Mouse (Mus musculus) lung, postnatal 14 days (tissue): ENCODE results near the gene S100b.

ENCODE experiments used
- DNase-seq: peaks from one replicate; pipeline ENCODE4 v3.0.0; 2021

Gene S100b

GRCm38 (mm10) chr10:76260358-76261059 is 6.9 kb downstream of the S100b start:
- peak; percentile 32 for DNase-seq

DNA sequence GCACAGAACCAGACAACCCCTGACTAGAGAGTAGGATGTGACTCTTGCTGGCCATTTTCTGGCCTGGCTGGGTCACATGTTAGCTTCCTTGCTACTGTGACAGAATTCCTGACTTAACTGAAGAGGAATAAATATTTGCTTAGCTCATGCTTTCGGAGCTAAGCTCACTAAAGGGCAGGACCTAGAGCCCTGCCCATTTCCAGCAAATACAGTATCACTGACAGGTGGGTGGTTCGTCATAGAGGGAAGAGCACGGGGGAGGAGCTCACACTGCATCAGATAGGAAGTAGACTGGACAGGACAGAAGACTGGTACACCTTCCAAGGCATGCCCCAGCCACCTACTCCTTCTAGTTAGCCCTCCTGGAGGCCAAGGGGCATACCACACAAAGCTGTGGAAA is 7.8 kb downstream of the S100b start:
- DNase-seq = no peak

GRCm38 (mm10) chr10:76262431-76262830 is 8.8 kb downstream of the S100b start:
- DNase-seq = no peak

DNA sequence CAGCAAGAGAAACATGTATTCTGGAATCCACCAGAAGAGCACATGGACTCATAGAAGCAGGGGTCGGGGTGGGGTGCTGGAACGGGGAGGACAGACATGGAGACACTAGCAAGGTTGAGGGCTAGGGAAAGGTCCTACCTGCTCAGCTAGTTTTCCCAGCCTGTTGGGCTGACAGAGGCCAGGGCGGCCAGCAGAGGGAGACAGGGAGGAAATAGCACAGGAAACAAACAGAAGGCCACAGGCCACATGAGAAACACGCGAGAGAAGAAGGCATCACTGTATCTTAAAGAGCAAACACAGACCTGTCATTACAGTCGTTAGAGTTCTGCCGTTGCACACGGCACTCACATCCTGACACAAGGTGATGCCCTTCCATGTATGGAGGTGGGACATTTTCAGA is 17.6 kb downstream of the S100b start:
- peak; percentile 57 for DNase-seq

- DNase-seq = no peak
These were observed 21.6 kb downstream of the S100b start for GRCm38 (mm10) chr10:76275256-76275655.

DNA sequence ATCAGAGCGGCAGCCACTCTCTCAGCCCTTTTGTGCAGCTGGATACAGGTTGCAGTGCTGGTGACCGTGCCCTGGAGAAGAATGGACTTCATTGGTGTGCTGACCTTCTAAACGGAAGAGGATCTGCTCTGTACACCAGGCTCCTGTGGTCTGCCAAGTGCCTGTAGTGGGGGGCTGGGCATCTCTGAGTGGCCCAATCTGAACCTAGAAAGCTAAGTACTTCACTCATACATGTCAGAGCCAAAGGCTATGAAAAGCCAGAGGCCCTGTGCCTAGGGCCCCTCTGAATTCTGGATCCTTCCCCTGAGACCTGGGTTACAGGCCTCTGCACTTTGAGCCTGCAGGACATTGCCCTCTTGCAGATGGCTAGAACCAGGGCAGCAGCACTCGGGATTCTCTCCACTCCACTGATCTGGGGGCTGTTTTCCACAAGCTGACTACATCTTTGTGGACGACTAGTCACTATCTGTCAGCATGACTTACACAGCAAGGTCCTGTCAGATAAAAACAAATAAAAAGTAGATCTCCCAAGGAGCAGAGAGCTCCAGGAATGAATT is 25.0 kb downstream of the S100b start:
- DNase-seq = no peak

DNA sequence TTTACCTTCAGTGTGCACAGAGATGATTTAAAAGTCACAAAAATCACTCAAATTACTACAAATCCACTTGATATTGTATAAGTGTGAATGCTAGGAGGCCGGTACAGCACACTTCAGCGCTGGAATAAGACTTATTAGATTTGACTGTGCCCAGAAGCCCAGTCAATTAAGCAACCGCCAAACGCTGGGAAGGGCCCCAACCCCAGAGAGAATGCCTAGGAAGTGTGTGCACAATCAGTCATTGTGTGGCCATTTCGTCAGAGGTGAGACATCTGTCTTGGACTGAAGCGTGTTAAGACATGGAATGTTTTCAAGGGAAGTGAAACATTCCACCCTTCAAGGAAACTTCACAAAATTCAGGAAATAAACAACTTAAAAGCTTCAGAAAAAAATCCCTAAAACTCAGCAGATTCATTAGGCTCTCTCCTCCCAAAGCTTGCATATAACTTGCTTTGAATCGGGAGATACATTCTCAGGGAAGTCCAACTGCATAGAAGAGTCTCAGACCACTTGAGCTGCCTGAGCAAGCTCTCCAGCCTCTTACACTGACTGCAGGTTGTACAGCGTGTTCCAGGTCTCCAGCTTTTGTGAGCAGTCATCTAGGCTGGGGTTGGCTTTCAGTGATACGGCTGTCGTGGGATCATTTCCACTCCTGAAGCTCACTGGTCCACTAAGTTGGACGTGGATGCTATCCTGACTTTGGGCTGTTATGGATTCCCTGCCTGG is 34.8 kb downstream of the S100b start:
- no peak for DNase-seq

DNA sequence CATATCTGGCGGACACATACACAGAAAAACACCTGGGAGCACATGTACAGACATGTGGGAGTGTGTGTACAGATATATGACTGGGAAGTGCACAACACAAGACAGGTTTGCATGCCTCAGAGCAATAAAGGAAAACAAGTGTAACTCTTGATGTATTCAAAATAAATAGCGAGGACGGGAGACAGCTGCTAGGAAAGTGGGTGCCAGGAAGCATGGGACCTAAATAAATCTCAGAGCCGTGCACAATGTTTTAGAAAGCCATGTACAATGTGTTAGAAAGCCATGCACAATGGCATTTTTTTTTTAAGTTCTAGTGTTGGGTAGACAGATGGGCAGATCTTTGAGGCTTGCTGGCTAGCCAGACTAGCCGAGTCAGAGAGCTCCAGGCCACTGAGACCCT is 35.4 kb downstream of the S100b start:
- DNase-seq = no peak

DNA sequence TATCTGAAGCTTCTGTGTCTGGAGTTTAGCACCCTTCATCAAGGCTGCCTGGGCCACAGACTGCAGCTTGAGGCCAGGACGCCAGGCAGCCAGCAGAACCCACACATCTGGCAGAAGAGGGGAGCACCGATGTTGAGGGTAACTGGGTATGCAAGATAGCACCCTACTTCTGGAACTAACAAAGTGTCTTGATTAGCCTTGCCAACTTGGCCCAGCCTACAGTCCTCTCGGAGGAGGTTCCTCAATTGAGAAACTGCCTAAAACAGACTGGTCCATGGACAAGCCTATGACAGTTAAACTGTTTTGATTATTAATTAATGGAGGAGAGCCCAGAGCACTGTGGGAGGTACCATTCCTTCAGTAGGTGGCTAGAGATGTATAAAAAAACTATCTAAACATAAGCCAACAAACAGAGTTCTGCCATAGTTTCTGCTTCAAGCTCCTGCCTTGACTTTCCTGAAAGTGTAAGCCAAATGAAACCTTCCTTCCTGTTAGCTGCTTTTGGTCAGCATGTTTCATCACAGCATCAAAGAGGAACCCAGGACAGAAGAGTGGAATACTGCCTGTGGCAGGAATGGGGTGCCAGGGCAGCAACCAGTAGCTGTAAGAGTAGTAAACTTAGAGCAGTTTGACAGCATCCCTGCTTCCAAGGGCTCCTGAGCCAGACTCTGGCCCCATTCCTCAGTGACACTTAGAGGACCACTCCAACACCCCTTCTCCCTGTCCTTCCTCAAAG is 36.5 kb downstream of the S100b start:
- no peak for DNase-seq

DNA sequence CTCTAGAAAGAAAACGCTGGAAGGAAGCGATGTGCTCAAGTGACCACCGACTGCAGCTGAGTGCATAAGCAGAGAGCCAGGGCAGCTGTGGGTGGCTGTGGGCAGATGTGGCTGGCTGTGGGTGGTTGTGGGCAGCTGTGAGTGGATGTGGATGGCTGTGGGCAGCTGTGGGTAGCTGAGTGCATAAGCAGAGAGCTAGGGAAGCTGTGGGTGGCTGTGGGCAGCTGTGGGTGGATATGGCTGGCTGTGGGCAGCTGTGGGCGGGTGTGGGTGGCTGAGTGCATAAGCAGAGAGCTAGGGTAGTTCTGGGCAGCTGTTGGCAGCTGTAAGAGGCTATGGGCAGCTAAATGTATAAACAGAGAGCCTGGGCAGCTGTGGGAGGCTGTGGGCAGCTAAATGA is 39.6 kb downstream of the S100b start:
- DNase-seq = no peak

GRCm38 (mm10) chr10:76300133-76300532 is 46.5 kb downstream of the S100b start:
- peak; percentile 47 for DNase-seq

GRCm38 (mm10) chr10:76306738-76307137 is 53.1 kb downstream of the S100b start:
- no peak for DNase-seq
